Mouse (Mus musculus) hindbrain, embryonic 13.5 days (tissue): Measurements from ENCODE around the gene Jph3. TPM values are rescaled to one million over a fixed set of nuclear protein-coding genes. Genes with fewer than 3 reads are reported as not detected.

Experiments used
- ATAC-seq: fragments of 200-750 bp; cut with Nextera tagmentation; 2 replicates; pipeline ENCODE4 v1.8.0; 2017; ENCODE audit warnings: moderate TSS enrichment; ENCODE audit not compliant: low FRiP score
- H3K27ac ChIP-seq: fragments of 300-500 bp; sonication (generic); 2 replicates; pipeline ENCODE4 v1.5.1; 2015; ENCODE audit warnings: inconsistent platforms, mild to moderate bottlenecking, moderate library complexity
- H3K27me3 ChIP-seq: fragments of 300-500 bp; sonication (generic); 2 replicates; pipeline ENCODE4 v1.6.1; 2015; ENCODE audit warnings: mild to moderate bottlenecking, inconsistent platforms
- H3K36me3 ChIP-seq: fragments of 300-500 bp; sonication (generic); 2 replicates; pipeline ENCODE4 v1.6.1; 2015; ENCODE audit warnings: mild to moderate bottlenecking, inconsistent platforms
- H3K4me1 ChIP-seq: fragments of 300-500 bp; sonication (generic); replicated peaks from 2 replicates; pipeline ENCODE4 v1.6.1; 2015; ENCODE audit warnings: inconsistent platforms
- H3K4me2 ChIP-seq: fragments of 300-500 bp; sonication (generic); 2 replicates; pipeline ENCODE4 v1.6.1; 2015; ENCODE audit warnings: inconsistent platforms, mild to moderate bottlenecking, moderate library complexity
- H3K4me3 ChIP-seq: fragments of 300-500 bp; sonication (generic); 2 replicates; pipeline ENCODE4 v1.5.1; 2015; ENCODE audit warnings: mild to moderate bottlenecking, inconsistent platforms
- H3K9ac ChIP-seq: fragments of 300-500 bp; sonication (generic); 2 replicates; pipeline ENCODE4 v1.6.1; 2015; ENCODE audit warnings: mild to moderate bottlenecking, inconsistent platforms
- H3K9me3 ChIP-seq: fragments of 300-500 bp; sonication (generic); 2 replicates; pipeline ENCODE4 v1.6.1; 2016; ENCODE audit warnings: inconsistent platforms
- WGBS: fragments of 180-500 bp; shearing (Covaris S2); methylation state at CpG from one replicate; pipeline ENCODE4 v1.1.7; 2015; 5-methylcytosine and 5-hydroxymethylcytosine counted together
- polyA plus RNA-seq: library from polyadenylated mRNA; unstranded; fragments of >200 nt; fragmentation: Nextera tagmentation; extraction: Ambion mirVana; gene quantifications from 2 replicates; pipeline ENCODE4 v1.2.1, GENCODE M21; 2015

Jph3 gene
- 87.0 and 90.0 TPM in 2 replicates for polyA plus RNA-seq

GRCm38 (mm10) chr8:121729323-121729722 is at the start of gene Jph3:
Jph3 (plus strand) TSS chr8:121729623.
- Histone ChIP-seq H3K4me1 (peaks cover 42% of the 10 kb centered on the region), H3K9ac (peak within 1 kb of the TSS; percentile 90), H3K4me3 (peak within 1 kb of the TSS; percentile 81), H3K27me3 (peaks cover 68% of the 10 kb centered on the region), H3K9me3 (no peaks in the 10 kb centered on the region), H3K27ac (peak within 1 kb of the TSS; percentile 76), H3K4me2 (peak within 1 kb of the TSS; percentile 67), H3K36me3 (peaks cover 6% of the 10 kb centered on the region; the same call in 1 of the 2 replicates)
- ATAC-seq, result no peak
- WGBS, result 8% methylated on average over 12 of the region's 12 CpGs

DNA sequence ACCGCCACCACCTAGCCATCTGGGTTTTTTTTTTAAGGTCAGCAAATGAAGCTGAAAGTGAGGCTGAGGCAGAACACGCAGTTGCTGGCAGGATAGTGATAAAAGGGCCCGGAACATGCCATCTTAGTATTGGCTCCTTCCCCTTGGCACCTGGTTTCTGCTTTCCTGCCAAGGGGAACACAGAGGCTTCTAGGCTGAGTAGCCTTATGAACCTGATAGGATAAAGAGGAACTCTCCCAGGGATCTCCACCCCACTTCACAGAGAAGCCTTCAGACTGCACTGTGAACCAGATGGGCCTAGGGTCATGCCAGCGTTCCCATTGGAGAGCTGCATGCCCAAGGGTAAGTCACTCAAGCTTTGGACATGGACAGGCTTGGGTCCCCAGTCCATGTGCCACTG is 48.5 kb upstream of the Jph3 start:
- 88% methylated on average over 4 of the region's 4 CpGs for WGBS
- Histone ChIP-seq H3K27me3 (no peaks in the 10 kb centered on the region), H3K9me3 (no peaks in the 10 kb centered on the region), H3K4me3 (no peak overlapping the region), H3K9ac (no peak overlapping the region), H3K4me1 (no peaks in the 10 kb centered on the region), H3K36me3 (no peaks in the 10 kb centered on the region), H3K4me2 (no peak overlapping the region), H3K27ac (no peak overlapping the region)
- no peak for ATAC-seq

DNA sequence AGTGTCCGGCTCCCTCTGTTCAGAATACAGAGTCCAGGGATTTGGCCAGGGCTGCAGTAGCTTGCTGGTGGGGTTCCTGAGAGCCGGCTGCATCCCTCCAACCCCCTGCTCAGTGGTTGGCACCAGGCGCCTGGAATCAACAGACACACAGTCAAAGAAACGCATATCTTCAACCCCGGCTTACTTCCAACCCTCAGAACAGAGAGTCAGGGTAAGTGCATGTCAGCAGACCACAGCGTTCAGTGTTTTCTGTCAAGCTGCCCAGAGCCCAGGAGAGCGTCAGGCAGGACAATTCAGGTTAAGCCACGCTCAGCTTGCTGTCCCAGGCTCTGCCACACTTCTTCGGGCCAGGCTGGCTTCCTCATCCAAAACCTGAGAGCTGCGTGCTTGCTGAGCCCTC is 48.0 kb upstream of the Jph3 start:
- 60% methylated on average over 10 of the region's 10 CpGs for WGBS
- H3K27ac ChIP-seq, result no peak overlapping the region
- H3K4me3 ChIP-seq, result no peak overlapping the region
- H3K27me3 ChIP-seq, result no peaks in the 10 kb centered on the region
- H3K9me3 ChIP-seq, result no peaks in the 10 kb centered on the region
- no peak overlapping the region for H3K4me2 ChIP-seq
- H3K9ac ChIP-seq, result no peak overlapping the region
- no peaks in the 10 kb centered on the region for H3K4me1 ChIP-seq
- no peaks in the 10 kb centered on the region for H3K36me3 ChIP-seq
- ATAC-seq, result no peak

DNA sequence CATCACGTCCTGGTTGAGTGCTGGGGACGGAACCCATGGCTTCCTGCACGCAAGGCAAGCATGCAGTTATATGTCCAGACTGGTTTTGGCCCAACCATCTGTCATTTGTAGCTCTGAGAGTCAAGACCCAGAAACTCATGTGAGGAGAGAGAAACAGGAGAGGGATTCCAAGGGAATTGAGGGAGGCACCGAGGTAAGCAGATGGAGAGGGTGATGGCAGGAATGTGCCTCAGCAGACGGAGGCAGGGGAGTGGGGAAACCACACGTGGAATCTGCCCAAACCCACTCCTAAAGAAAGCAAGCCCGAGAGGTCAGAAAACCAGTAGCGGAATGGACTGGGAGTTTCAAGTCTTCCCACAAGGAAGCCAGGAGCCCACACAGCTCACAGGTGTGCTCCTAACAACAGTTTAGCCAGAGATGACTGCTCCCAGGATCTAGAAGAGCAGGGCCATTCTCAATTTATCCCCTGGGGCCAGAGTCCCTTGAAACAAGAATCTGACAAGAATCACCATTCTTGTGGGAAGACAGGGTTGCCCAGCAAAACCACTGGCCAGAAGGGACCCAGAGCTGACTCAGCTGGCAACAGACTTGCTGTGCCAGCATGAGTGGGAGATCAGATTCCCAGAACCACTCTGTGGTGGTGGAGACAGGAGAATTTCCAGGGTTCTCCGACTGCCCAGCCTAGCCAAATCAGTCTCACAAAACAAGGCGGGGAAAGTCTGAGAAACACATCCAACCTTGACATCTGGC is 46.2 kb upstream of the Jph3 start:
- 80% methylated on average over 10 of the region's 10 CpGs for whole genome bisulfite sequencing
- H3K4me1 ChIP-seq, result peaks cover 12% of the 10 kb centered on the region
- no peaks in the 10 kb centered on the region for H3K9me3 ChIP-seq
- no peak overlapping the region for H3K4me3 ChIP-seq
- H3K27me3 ChIP-seq, result no peaks in the 10 kb centered on the region
- no peaks in the 10 kb centered on the region for H3K36me3 ChIP-seq
- no peak overlapping the region for H3K27ac ChIP-seq
- H3K4me2 ChIP-seq, result no peak overlapping the region
- no peak for ATAC-seq
- H3K9ac ChIP-seq, result no peak overlapping the region

GRCm38 (mm10) chr8:121685419-121685818 is 44.0 kb upstream of the Jph3 start:
- H3K4me1 ChIP-seq, result peaks cover 18% of the 10 kb centered on the region
- no peak for ATAC-seq
- no peaks in the 10 kb centered on the region for H3K9me3 ChIP-seq
- no peak overlapping the region for H3K4me2 ChIP-seq
- no peak overlapping the region for H3K27ac ChIP-seq
- H3K9ac ChIP-seq, result no peak overlapping the region
- no peaks in the 10 kb centered on the region for H3K36me3 ChIP-seq
- WGBS, result 24% methylated on average over 4 of the region's 4 CpGs
- no peaks in the 10 kb centered on the region for H3K27me3 ChIP-seq
- H3K4me3 ChIP-seq, result no peak overlapping the region

DNA sequence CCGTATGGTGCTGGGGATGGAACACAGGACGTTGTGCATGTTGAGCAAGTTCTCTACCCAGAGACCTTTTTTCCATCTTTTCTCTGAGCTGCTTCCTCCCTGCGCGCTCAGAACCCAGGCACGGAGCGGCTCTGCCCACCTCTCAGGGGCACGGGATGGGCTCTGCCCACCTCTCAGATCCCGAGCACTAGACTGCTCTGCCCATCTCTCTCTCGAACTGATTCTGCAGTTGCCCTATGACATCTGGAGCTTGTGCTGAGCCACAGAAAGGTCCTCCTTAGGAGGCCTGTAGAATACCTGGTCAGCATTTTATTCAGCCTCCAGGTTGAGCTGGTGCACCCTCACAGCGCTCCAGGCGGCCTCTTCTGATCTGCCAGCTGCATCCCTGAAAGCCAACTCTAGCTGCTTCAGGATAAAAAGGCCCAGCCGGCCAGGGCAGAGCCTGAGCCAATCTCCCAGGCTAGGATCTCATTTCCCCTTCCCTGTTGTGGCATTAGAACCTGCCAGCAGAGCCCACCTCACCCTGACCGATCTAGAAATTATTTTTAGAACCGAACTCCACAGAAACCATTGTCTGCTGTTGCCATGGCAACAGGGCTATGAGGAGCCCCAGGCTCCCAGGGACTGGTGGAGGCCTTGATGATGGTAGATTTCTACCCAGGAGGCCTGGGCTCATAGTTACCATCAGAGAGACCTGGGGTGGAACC is 41.8 kb upstream of the Jph3 start:
- ATAC-seq, result peak; percentile 50; the same call in 1 of the 2 replicates
- no peak overlapping the region for H3K4me2 ChIP-seq
- peak overlapping the region; percentile 91 for H3K27ac ChIP-seq
- WGBS, result 53% methylated on average over 14 of the region's 14 CpGs
- H3K4me1 ChIP-seq, result peaks cover 18% of the 10 kb centered on the region
- H3K9me3 ChIP-seq, result no peaks in the 10 kb centered on the region
- H3K36me3 ChIP-seq, result no peaks in the 10 kb centered on the region
- H3K4me3 ChIP-seq, result no peak overlapping the region
- no peaks in the 10 kb centered on the region for H3K27me3 ChIP-seq
- H3K9ac ChIP-seq, result 0 out of 2 replicates have a peak overlapping the region, but pooled peaks have one; percentile 49

DNA sequence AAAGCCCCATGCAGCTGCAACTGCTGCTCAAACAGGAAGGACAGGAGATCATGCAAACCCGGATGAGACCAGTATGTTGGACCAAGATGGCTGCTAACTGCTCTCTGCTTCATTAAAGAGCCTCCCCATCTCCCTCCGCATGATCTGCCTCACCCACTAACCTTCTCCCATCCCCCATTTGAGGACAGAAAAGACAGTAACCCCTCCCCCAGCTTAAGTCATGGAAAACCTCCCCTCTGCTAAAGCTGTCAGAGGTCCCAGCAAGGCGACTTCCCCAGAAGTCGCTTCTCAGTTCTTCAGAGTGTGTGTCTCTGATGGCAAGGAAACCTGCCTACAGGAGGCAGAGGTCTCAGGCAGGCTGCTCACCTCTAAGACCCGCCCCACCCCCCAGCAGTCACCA is 40.9 kb upstream of the Jph3 start:
- no peaks in the 10 kb centered on the region for H3K9me3 ChIP-seq
- H3K27me3 ChIP-seq, result no peaks in the 10 kb centered on the region
- WGBS, result 40% methylated on average over 5 of the region's 5 CpGs
- no peak overlapping the region for H3K4me3 ChIP-seq
- peaks cover 18% of the 10 kb centered on the region for H3K4me1 ChIP-seq
- H3K4me2 ChIP-seq, result no peak overlapping the region
- H3K9ac ChIP-seq, result no peak overlapping the region
- no peaks in the 10 kb centered on the region for H3K36me3 ChIP-seq
- H3K27ac ChIP-seq, result peak overlapping the region; percentile 91
- ATAC-seq, result 0 out of 2 replicates have a peak, but pooled peaks have one; percentile 19

DNA sequence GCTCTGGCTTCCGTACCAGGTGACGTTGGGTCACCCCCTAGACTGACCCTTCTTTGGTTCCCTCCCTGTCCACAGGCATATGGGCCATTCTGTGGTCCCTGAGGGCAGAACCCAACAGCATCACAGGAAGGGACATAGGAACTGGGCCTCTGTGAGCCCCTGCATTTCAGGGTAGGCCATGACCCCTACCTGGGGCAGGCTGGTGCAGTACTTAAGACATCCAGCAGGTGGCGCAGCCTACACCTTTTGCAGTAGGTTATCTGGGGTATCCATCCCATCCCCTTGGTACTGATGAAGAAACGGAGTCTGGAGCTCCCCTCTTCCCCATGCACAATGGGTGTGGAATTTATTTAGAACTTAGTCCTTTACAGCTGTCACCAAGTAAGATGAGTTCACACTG is 35.0 kb upstream of the Jph3 start:
- Histone ChIP-seq H3K9ac (no peak overlapping the region), H3K4me2 (no peak overlapping the region), H3K4me3 (no peak overlapping the region), H3K27ac (no peak overlapping the region), H3K36me3 (no peaks in the 10 kb centered on the region), H3K27me3 (no peaks in the 10 kb centered on the region), H3K4me1 (peaks cover 14% of the 10 kb centered on the region), H3K9me3 (no peaks in the 10 kb centered on the region)
- no peak for ATAC-seq
- WGBS, result 50% methylated on average over 4 of the region's 4 CpGs

GRCm38 (mm10) chr8:121695585-121696184 is 33.7 kb upstream of the Jph3 start:
- Histone ChIP-seq H3K36me3 (no peaks in the 10 kb centered on the region), H3K27ac (no peak overlapping the region), H3K4me3 (no peak overlapping the region), H3K9me3 (no peaks in the 10 kb centered on the region), H3K9ac (no peak overlapping the region), H3K27me3 (no peaks in the 10 kb centered on the region), H3K4me2 (no peak overlapping the region), H3K4me1 (peaks cover 14% of the 10 kb centered on the region)
- no peak for ATAC-seq
- 85% methylated on average over 6 of the region's 6 CpGs for WGBS

- WGBS, result 2% methylated on average over 16 of the region's 17 CpGs
Measured at GRCm38 (mm10) chr8:121697735-121698614, 31.4 kb upstream of the Jph3 start.

GRCm38 (mm10) chr8:121698615-121699101 is 30.8 kb upstream of the Jph3 start:
- H3K9ac ChIP-seq, result peak overlapping the region; percentile 29; the same call in 1 of the 2 replicates
- peak overlapping the region; percentile 86 for H3K27ac ChIP-seq
- no peak overlapping the region for H3K4me3 ChIP-seq
- peak overlapping the region; percentile 42 for H3K4me2 ChIP-seq
- H3K27me3 ChIP-seq, result no peaks in the 10 kb centered on the region
- peak; percentile 49 for ATAC-seq
- H3K36me3 ChIP-seq, result no peaks in the 10 kb centered on the region
- H3K9me3 ChIP-seq, result no peaks in the 10 kb centered on the region
- peaks cover 14% of the 10 kb centered on the region for H3K4me1 ChIP-seq
- WGBS, result 10% methylated on average over 9 of the region's 9 CpGs

More at GRCm38 (mm10) chr8:121697735-121698614, 31.4 kb upstream of the Jph3 start:
- Histone ChIP-seq H3K36me3 (no peaks in the 10 kb centered on the region), H3K4me1 (peaks cover 14% of the 10 kb centered on the region), H3K4me2 (peak overlapping the region; percentile 42), H3K9ac (peak overlapping the region; percentile 29; the same call in 1 of the 2 replicates), H3K27ac (peak overlapping the region; percentile 86), H3K4me3 (no peak overlapping the region), H3K9me3 (no peaks in the 10 kb centered on the region), H3K27me3 (no peaks in the 10 kb centered on the region)
- peak; percentile 66 for ATAC-seq
